Mouse (Mus musculus): ENCODE results near the gene Bcam. TPM values are rescaled to one million over a fixed set of nuclear protein-coding genes. Genes with fewer than 3 reads are reported as not detected.

The Bcam gene
- total and polyA plus RNA-seq, 3 experiments, result 3.0 to 10.9 (median 4.8) TPM

DNA sequence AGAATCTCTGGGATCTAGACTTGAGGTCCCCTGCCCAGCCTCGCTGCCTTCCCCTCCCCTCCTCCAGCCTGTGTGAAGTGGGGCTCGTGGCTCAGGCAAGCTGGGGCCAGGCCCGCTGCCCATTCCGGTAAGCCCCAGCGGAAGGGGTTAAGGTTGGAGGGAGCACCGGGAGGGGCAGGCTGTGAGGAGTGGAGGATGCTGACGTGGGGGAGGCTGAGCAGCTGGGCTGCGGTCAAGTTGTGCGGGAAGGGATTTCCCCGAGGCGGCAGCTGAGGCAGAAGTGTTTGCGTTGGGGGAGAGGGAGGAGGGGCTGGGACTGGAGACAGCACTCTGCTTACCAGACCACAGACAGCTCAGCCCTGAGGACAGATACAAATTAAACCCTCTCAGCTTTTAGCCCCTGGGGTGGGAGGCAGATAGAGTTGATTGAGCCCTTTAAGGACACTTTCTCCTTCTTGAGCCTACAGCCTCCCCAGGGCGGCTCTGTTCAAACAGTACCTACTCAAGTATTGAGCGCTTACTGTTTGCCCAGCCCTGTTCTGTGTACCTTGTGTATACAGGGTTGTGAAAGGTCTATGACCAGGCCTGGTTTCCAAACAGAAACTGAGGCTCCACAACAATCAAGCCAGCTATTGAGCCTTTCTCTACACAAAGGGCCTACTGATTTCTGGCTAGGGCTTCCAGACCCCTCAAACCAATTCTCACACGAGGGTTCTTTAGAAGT lies 46.7 kb upstream of the Bcam start (continued):
- TF ChIP-seq TBP (conservative IDR thresholded peaks at IDR 0.05; ENCODE audit: low read depth, low read length) (0 out of 2 replicates have a peak, but pooled peaks have one; percentile 49), ZC3H11A (IDR thresholded peaks at IDR 0.05; ENCODE audit: low read depth, low read length) (no peak), MAZ (IDR thresholded peaks at IDR 0.05; ENCODE audit: low read depth, low read length) (peak; percentile 100), CHD1 (IDR thresholded peaks at IDR 0.05; ENCODE audit: low read depth, low read length) (peak; percentile 76; the same call in 1 of the 2 replicates), MEF2A (IDR thresholded peaks at IDR 0.05; ENCODE audit: borderline replicate concordance, low read depth, low read length) (peak; percentile 93), POLR2AphosphoS2 (IDR thresholded peaks at IDR 0.05; ENCODE audit: low read depth, low read length) (0 out of 2 replicates have a peak, but pooled peaks have one; percentile 70), BHLHE40 (IDR thresholded peaks at IDR 0.05; ENCODE audit: low read depth, low read length) (peak; percentile 89), RCOR1 (conservative IDR thresholded peaks at IDR 0.05; ENCODE audit: low read depth, low read length) (no peak; the same call in 1 of the 2 replicates)

DNA sequence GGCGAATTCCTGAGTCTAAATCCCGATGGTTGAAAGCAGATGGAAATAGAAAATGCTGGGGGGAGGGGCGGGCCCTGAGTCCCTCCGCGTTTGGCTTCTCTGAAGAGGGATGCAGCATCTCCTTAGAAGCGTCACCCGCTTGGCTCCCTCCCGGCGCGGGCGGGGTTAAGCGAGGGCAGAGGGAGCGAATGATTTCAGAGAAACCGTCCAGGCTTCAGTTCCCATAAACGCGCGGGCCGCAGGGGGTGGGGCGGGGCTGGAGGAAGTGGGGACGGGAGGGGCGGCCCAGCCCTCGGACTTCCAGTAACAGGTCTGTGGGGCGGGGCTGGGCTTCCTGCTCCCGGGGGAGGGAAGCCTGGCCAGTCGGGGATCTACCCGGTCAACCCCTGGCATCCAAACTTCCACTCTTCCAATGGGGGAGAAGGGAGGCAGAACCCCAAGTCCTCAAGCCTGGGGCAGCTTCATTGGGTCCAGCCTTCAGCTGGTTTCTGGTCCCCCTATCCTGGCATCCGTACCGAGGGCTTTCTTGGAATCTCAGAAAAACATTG lies 45.5 kb upstream of the Bcam start:
- Histone ChIP-seq H3K27me3 (replicated peaks) (no peaks in the 10 kb centered on the region), H3K36me3 (replicated peaks in 1 of 2; ENCODE audit: control insufficient read depth in 1 of 2, insufficient read depth in 1 of 2, low read length in 1 of 2) (peaks cover 46 to 71% of the 10 kb centered on the region in 2 experiments), H3K4me3 (replicated peaks in 1 of 3; ENCODE audit: low read depth in 2 of 3, low read length in 2 of 3, poor library complexity in 1 of 3) (peak overlapping the region; percentile 51 to 64 (median 63)), H3K27ac (ENCODE audit: insufficient read depth, low read depth) (peak overlapping the region; percentile 90), H3K9me3 (replicated peaks; ENCODE audit: low read length) (peaks cover 5% of the 10 kb centered on the region), H3K9ac (ENCODE audit: insufficient read depth, low read depth) (peak overlapping the region; percentile 71), H3K4me2 (ENCODE audit: insufficient read depth, low read depth, poor library complexity, severe bottlenecking) (peak overlapping the region; percentile 64), H3K4me1 (ENCODE audit: control insufficient read depth in 1 of 2, insufficient read depth in 2 of 2) (peaks cover 43 to 71% of the 10 kb centered on the region in 2 experiments), H3K79me2 (replicated peaks; ENCODE audit: control insufficient read depth, extremely low read depth, insufficient read depth, poor library complexity, severe bottlenecking) (peaks cover 29% of the 10 kb centered on the region)
- peak; percentile 88 for DNase-seq (ENCODE audit: extremely low read depth)
- no peak for TF ChIP-seq USF1 (IDR thresholded peaks at IDR 0.05; ENCODE audit: low read depth, low read length)
- no peak for TF ChIP-seq ZKSCAN1 (IDR thresholded peaks at IDR 0.05; ENCODE audit: borderline replicate concordance, low read depth, low read length)
- TF ChIP-seq ETS1 (conservative IDR thresholded peaks at IDR 0.05; ENCODE audit: low read depth, low read length), result peak; percentile 56
- TF ChIP-seq USF2 (conservative IDR thresholded peaks at IDR 0.05; ENCODE audit: low read depth, low read length), result no peak
- TF ChIP-seq IRF4 (IDR thresholded peaks at IDR 0.05; ENCODE audit: low read depth, low read length), result peak; percentile 51; the same call in 1 of the 2 replicates
- no peak; the same call in 1 of the 2 replicates for TF ChIP-seq CHD2 (IDR thresholded peaks at IDR 0.05; ENCODE audit: low read length)
- peak; percentile 22 for TF ChIP-seq SIN3A (IDR thresholded peaks at IDR 0.05; ENCODE audit: low read length)
- peak; percentile 90 for TF ChIP-seq MAZ (IDR thresholded peaks at IDR 0.05; ENCODE audit: low read depth, low read length)
- TF ChIP-seq POLR2A (IDR thresholded peaks at IDR 0.05; ENCODE audit: low read depth, low read length), result peak; percentile 62
- TF ChIP-seq E2F4 (IDR thresholded peaks at IDR 0.05; ENCODE audit: insufficient replicate concordance, low read depth, low read length), result no peak
- TF ChIP-seq MEF2A (IDR thresholded peaks at IDR 0.05; ENCODE audit: borderline replicate concordance, low read depth, low read length), result peak; percentile 75
- TF ChIP-seq RCOR1 (conservative IDR thresholded peaks at IDR 0.05; ENCODE audit: low read depth, low read length), result no peak
- TF ChIP-seq TCF12 (IDR thresholded peaks at IDR 0.05; ENCODE audit: low read depth, low read length), result peak; percentile 58; the same call in 1 of the 2 replicates
- 0 out of 2 replicates have a peak, but pooled peaks have one; percentile 2 for TF ChIP-seq BHLHE40 (IDR thresholded peaks at IDR 0.05; ENCODE audit: low read depth, low read length)
- TF ChIP-seq CTCF (conservative IDR thresholded peaks at IDR 0.05 in 1 of 2, IDR thresholded peaks at IDR 0.05 in 1 of 2; ENCODE audit: low read depth in 2 of 2, low read length in 2 of 2), result no peak
- TF ChIP-seq TBP (conservative IDR thresholded peaks at IDR 0.05; ENCODE audit: low read depth, low read length), result 0 out of 2 replicates have a peak, but pooled peaks have one; percentile 9
- TF ChIP-seq UBTF (IDR thresholded peaks at IDR 0.05; ENCODE audit: low read depth, low read length), result peak; percentile 71; the same call in 1 of the 2 replicates
- dilution Hi-C loops (cut with MboI; ENCODE audit: extremely low pct_ligation_motif_present, extremely low pct_unique_long_range_greater_than_20kb, low sequenced_read_pairs), result no loop called here
- in situ Hi-C loops (cut with MboI; ENCODE audit: low pct_ligation_motif_present, low pct_unique_long_range_greater_than_20kb, low sequenced_read_pairs), result no loop called here

Measured in CH12.LX (cell line).